Mouse (Mus musculus) natural killer cell, adult 2 months (primary cell): ENCODE results near the gene Tex45.

ENCODE experiments used
- DNase-seq, 2 experiments: peaks; one replicate each; pipeline ENCODE4 v3.0.0; 2022; ENCODE audit warnings: low spot score in 2 of 2

Gene Tex45

GRCm38 (mm10) chr8:3470562-3470961 lies at the start of gene Tex45:
TSS of gene Tex45 (plus strand) at chr8:3470862.
- DNase-seq = no peak

- DNase-seq = no peak
Observed at GRCm38 (mm10) chr8:3421507-3421906, 49.2 kb upstream of the Tex45 start.

- no peak for DNase-seq
Observed at GRCm38 (mm10) chr8:3425217-3425616, 45.4 kb upstream of the Tex45 start.

- DNase-seq = no peak
Observed at GRCm38 (mm10) chr8:3426211-3426610, 44.5 kb upstream of the Tex45 start.

- no peak for DNase-seq
Observed at GRCm38 (mm10) chr8:3428426-3428825, 42.2 kb upstream of the Tex45 start.

- no peak for DNase-seq
Observed at GRCm38 (mm10) chr8:3429966-3430365, 40.7 kb upstream of the Tex45 start.

GRCm38 (mm10) chr8:3431113-3431512 lies 39.5 kb upstream of the Tex45 start:
- DNase-seq = no peak

GRCm38 (mm10) chr8:3436492-3436891 lies 34.2 kb upstream of the Tex45 start:
- no peak for DNase-seq

- no peak for DNase-seq
Observed at GRCm38 (mm10) chr8:3439510-3439909, 31.2 kb upstream of the Tex45 start.

- DNase-seq = no peak
Observed at GRCm38 (mm10) chr8:3449226-3449625, 21.4 kb upstream of the Tex45 start.

- peak; percentile 33 to 42 for DNase-seq
Observed at GRCm38 (mm10) chr8:3450670-3451069, 20.0 kb upstream of the Tex45 start.

- no peak for DNase-seq
Observed at GRCm38 (mm10) chr8:3451992-3452391, 18.7 kb upstream of the Tex45 start.

GRCm38 (mm10) chr8:3463248-3463647 lies 7.4 kb upstream of the Tex45 start:
- no peak for DNase-seq

- DNase-seq = peak in 1 of 2 experiments; percentile 32
Observed at GRCm38 (mm10) chr8:3464309-3464708, 6.4 kb upstream of the Tex45 start.

GRCm38 (mm10) chr8:3467006-3467885 lies 3.4 kb upstream of the Tex45 start, which contains the start of gene Pex11g:
TSS of gene Pex11g (minus strand) at chr8:3467680.
- peak; percentile 91 to 94 for DNase-seq

- DNase-seq = no peak
Observed at GRCm38 (mm10) chr8:3467886-3468545, 2.6 kb upstream of the Tex45 start.

GRCm38 (mm10) chr8:3468838-3469237 lies 1.8 kb upstream of the Tex45 start:
- DNase-seq = no peak

GRCm38 (mm10) chr8:3475715-3476429 lies 5.2 kb downstream of the Tex45 start:
- DNase-seq = no peak

- DNase-seq = no peak
Observed at GRCm38 (mm10) chr8:3480221-3480785, 9.6 kb downstream of the Tex45 start.

GRCm38 (mm10) chr8:3481605-3482004 lies 10.9 kb downstream of the Tex45 start:
- DNase-seq = no peak

GRCm38 (mm10) chr8:3482240-3482740 lies 11.6 kb downstream of the Tex45 start:
- DNase-seq = no peak

GRCm38 (mm10) chr8:3483546-3483945 lies 12.9 kb downstream of the Tex45 start:
- no peak for DNase-seq
